Mouse (Mus musculus) erythroblast, embryonic 14.5 days (primary cell): Measurements from ENCODE around the gene Tube1.

Experiments
- GATA1 ChIP-seq: IDR thresholded peaks from 2 replicates; pipeline ENCODE4 v1.6.1; 2012; ENCODE audit warnings: low read length, inconsistent platforms, mixed read lengths
- TAL1 ChIP-seq: IDR thresholded peaks from 3 replicates; pipeline ENCODE4 v1.6.1; 2012; ENCODE audit warnings: low read length, inconsistent platforms, mixed read lengths

GRCm38 (mm10) chr10:39096981-39097380 lies 36.8 kb upstream of the Tube1 start:
- no peak for TF ChIP-seq TAL1
- no peak for TF ChIP-seq GATA1
